Mouse (Mus musculus): ENCODE measurements around the gene Bag2.

GRCm38 (mm10) chr1:33733044-33733443 is 24.6 kb downstream of the Bag2 start:
- TF ChIP-seq CTCF (IDR thresholded peaks at IDR 0.05; ENCODE audit: low read depth) (no peak), EP300 (IDR thresholded peaks at IDR 0.05; ENCODE audit: low read depth) (no peak)
